Mouse (Mus musculus): Measurements from ENCODE around the gene Krt13. TPM values are rescaled to one million over a fixed set of nuclear protein-coding genes. Genes with fewer than 3 reads are reported as not detected.

Krt13 gene
- not detected in 2 replicates for polyA plus RNA-seq (2015; fragmentation: Nextera tagmentation; extraction: Ambion mirVana)

GRCm38 (mm10) chr11:100121466-100121865 lies at the start of gene Krt13:
TSS of gene Krt13 (minus strand) at chr11:100121566.
- ATAC-seq: no peak
- no peak within 1 kb of the TSS for H3K4me3 ChIP-seq

GRCm38 (mm10) chr11:100168765-100169762 lies 47.7 kb upstream of the Krt13 start:
- Histone ChIP-seq H3K36me3 (ENCODE audit: poor library complexity, severe bottlenecking) (no peaks in the 10 kb centered on the region), H3K27me3 (no peaks in the 10 kb centered on the region), H3K4me3 (no peak overlapping the region), H3K4me1 (no peaks in the 10 kb centered on the region), H3K9me3 (replicated peaks) (no peaks in the 10 kb centered on the region), H3K27ac (no peak overlapping the region), H3K4me2 (no peak overlapping the region), H3K9ac (no peak overlapping the region)
- 29% methylated on average over 14 of the region's 14 CpGs for WGBS
- peak; percentile 53; the same call in 1 of the 2 replicates for ATAC-seq

More at GRCm38 (mm10) chr11:100121466-100121865, at the start of gene Krt13:
- Histone ChIP-seq H3K27me3 (no peaks in the 10 kb centered on the region), H3K4me1 (no peaks in the 10 kb centered on the region), H3K4me2 (no peak within 1 kb of the TSS), H3K36me3 (ENCODE audit: poor library complexity, severe bottlenecking) (no peaks in the 10 kb centered on the region), H3K9ac (no peak within 1 kb of the TSS), H3K27ac (no peak within 1 kb of the TSS), H3K9me3 (replicated peaks) (no peaks in the 10 kb centered on the region)
- WGBS: 88% methylated on average over 3 of the region's 3 CpGs

DNA sequence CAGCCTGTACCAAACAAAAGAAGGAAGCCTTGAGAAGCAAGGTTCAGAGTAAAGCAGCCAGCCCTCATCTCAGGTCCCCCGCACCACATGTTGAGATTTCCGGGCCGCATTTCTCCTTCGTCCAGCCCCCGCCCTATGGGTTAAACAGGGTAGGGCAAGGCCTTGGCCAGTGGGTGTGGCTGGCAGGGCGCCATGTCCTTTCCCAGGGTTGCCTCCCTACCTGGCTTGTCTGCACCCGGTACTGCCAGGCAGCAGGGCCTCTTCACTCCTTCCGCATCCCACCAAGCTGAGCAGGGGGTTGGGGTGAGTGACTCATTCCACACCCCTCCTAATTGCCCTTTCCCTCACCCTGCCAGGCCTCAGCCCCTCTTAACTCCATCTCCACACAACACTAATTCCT lies 46.7 kb upstream of the Krt13 start:
- H3K36me3 ChIP-seq (ENCODE audit: poor library complexity, severe bottlenecking): no peaks in the 10 kb centered on the region
- no peaks in the 10 kb centered on the region for H3K9me3 ChIP-seq (replicated peaks)
- no peak overlapping the region for H3K4me3 ChIP-seq
- H3K27me3 ChIP-seq: no peaks in the 10 kb centered on the region
- no peak overlapping the region for H3K9ac ChIP-seq
- WGBS: 80% methylated on average over 8 of the region's 8 CpGs
- H3K4me2 ChIP-seq: no peak overlapping the region
- H3K27ac ChIP-seq: no peak overlapping the region
- H3K4me1 ChIP-seq: no peaks in the 10 kb centered on the region
- ATAC-seq: no peak

DNA sequence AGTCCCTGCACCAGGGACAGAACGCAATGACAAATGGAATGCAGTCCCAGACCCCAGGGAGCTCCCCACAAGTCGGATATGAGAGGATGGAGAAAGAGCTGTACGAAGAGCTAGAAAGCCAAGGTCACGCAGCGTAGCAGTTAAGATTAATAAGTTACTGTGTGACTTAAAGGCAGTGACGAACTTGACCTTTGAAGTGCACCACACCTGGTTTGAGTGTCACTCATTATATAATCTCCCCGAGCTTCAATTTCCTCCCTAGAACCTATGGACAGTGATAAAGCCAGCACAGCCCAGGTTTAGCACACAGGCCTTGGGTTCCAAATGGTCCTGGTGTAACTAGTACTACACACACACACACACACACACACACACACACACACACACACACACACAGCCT lies 43.0 kb upstream of the Krt13 start:
- Histone ChIP-seq H3K27ac (no peak overlapping the region), H3K4me3 (no peak overlapping the region), H3K36me3 (ENCODE audit: poor library complexity, severe bottlenecking) (no peaks in the 10 kb centered on the region), H3K27me3 (no peaks in the 10 kb centered on the region), H3K4me2 (no peak overlapping the region), H3K9ac (no peak overlapping the region), H3K9me3 (replicated peaks) (no peaks in the 10 kb centered on the region), H3K4me1 (no peaks in the 10 kb centered on the region)
- ATAC-seq: no peak
- WGBS: 68% methylated on average over 7 of the region's 7 CpGs

- H3K27ac ChIP-seq: no peak overlapping the region
- H3K4me2 ChIP-seq: no peak overlapping the region
- H3K4me3 ChIP-seq: no peak overlapping the region
- H3K27me3 ChIP-seq: no peaks in the 10 kb centered on the region
- no peaks in the 10 kb centered on the region for H3K4me1 ChIP-seq
- 64% methylated on average over 6 of the region's 6 CpGs for WGBS
- H3K9me3 ChIP-seq (replicated peaks): no peaks in the 10 kb centered on the region
- ATAC-seq: no peak
- no peaks in the 10 kb centered on the region for H3K36me3 ChIP-seq (ENCODE audit: poor library complexity, severe bottlenecking)
- H3K9ac ChIP-seq: no peak overlapping the region
These were observed 36.6 kb upstream of the Krt13 start for GRCm38 (mm10) chr11:100157908-100158477.

DNA sequence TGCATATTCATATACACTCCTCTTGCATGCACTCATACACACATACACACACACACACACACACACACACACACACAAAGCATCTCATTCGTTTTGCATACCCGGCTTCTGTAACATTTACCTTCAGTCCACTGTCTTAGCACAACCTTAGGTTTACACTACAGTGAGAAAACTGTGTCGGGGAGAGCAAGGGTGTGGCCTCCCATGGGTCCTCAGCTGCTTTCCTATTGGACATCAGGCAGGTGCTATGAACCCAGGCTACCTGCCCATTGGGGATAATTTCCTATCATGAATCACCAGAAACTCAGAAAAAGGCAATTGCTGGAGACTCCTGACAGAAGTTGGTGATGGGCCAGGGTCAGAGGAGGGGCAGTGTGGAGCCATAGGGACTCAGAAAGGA lies 36.0 kb upstream of the Krt13 start:
- H3K36me3 ChIP-seq (ENCODE audit: poor library complexity, severe bottlenecking): no peaks in the 10 kb centered on the region
- no peak overlapping the region for H3K9ac ChIP-seq
- WGBS: 85% methylated on average over 3 of the region's 3 CpGs
- ATAC-seq: no peak
- H3K4me3 ChIP-seq: no peak overlapping the region
- H3K9me3 ChIP-seq (replicated peaks): no peaks in the 10 kb centered on the region
- H3K4me2 ChIP-seq: no peak overlapping the region
- H3K27ac ChIP-seq: no peak overlapping the region
- no peaks in the 10 kb centered on the region for H3K4me1 ChIP-seq
- H3K27me3 ChIP-seq: no peaks in the 10 kb centered on the region

- 76% methylated on average over 8 of the region's 8 CpGs for WGBS
- H3K9ac ChIP-seq: no peak overlapping the region
- H3K4me1 ChIP-seq: no peaks in the 10 kb centered on the region
- no peaks in the 10 kb centered on the region for H3K9me3 ChIP-seq (replicated peaks)
- H3K27ac ChIP-seq: no peak overlapping the region
- H3K27me3 ChIP-seq: no peaks in the 10 kb centered on the region
- no peaks in the 10 kb centered on the region for H3K36me3 ChIP-seq (ENCODE audit: poor library complexity, severe bottlenecking)
- no peak overlapping the region for H3K4me2 ChIP-seq
- no peak overlapping the region for H3K4me3 ChIP-seq
- no peak for ATAC-seq
These were observed 34.3 kb upstream of the Krt13 start for GRCm38 (mm10) chr11:100155497-100156255.

GRCm38 (mm10) chr11:100148615-100149330 lies 27.4 kb upstream of the Krt13 start, which contains the start of gene Krt19:
TSS of gene Krt19 (minus strand) at chr11:100148665.
- Histone ChIP-seq H3K27ac (no peak within 1 kb of the TSS), H3K9ac (no peak within 1 kb of the TSS), H3K36me3 (ENCODE audit: poor library complexity, severe bottlenecking) (no peaks in the 10 kb centered on the region), H3K27me3 (peaks cover 38% of the 10 kb centered on the region), H3K9me3 (replicated peaks) (no peaks in the 10 kb centered on the region), H3K4me3 (no peak within 1 kb of the TSS), H3K4me2 (no peak within 1 kb of the TSS), H3K4me1 (0 out of 2 replicates have a peak, but pooled peaks cover 10% of the 10 kb centered on the region)
- ATAC-seq: no peak
- WGBS: 50% methylated on average over 9 of the region's 9 CpGs

GRCm38 (mm10) chr11:100147566-100148353 lies 26.4 kb upstream of the Krt13 start:
- H3K36me3 ChIP-seq (ENCODE audit: poor library complexity, severe bottlenecking): no peaks in the 10 kb centered on the region
- ATAC-seq: no peak
- no peak overlapping the region for H3K9ac ChIP-seq
- H3K27ac ChIP-seq: no peak overlapping the region
- no peaks in the 10 kb centered on the region for H3K9me3 ChIP-seq (replicated peaks)
- WGBS: 77% methylated on average over 5 of the region's 5 CpGs
- peaks cover 39% of the 10 kb centered on the region for H3K27me3 ChIP-seq
- H3K4me1 ChIP-seq: 0 out of 2 replicates have a peak, but pooled peaks cover 10% of the 10 kb centered on the region
- H3K4me2 ChIP-seq: no peak overlapping the region
- no peak overlapping the region for H3K4me3 ChIP-seq

DNA sequence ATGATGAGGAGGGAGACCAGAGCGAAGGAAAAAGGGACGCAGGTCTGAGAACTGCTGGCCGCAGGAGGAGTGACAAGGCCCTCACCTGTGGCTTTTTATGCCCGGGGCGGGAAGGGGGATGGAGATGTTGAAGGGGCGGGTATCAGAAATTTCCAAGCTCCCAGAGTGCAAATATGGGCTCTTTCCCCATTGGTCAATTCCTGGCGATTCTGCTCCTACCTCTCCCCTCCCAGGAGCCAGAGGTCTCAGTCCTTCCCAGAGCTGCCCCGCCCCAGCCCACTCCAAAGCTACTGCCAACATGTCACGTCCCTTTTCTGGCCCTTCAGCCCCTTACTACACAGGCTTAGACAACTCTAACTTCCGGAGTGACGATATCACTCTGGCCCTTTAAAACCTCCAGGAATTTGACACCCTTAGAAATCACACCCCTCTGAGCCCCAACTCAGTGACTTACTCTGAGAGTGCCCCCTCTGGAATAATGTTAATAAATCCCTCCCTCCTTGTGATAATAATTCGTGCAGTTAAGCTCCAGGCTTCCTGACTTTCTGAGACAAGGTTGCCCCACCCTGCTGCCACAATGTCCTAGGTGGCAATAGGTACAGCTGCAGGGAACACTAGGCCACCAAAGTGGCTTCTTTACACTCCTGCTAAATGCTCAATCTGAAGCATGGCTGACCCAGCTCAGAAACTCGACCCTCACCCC lies 24.6 kb upstream of the Krt13 start:
- Histone ChIP-seq H3K9me3 (replicated peaks) (no peaks in the 10 kb centered on the region), H3K27ac (no peak overlapping the region), H3K36me3 (ENCODE audit: poor library complexity, severe bottlenecking) (no peaks in the 10 kb centered on the region), H3K27me3 (peaks cover 39% of the 10 kb centered on the region), H3K4me1 (0 out of 2 replicates have a peak, but pooled peaks cover 10% of the 10 kb centered on the region), H3K4me2 (peak overlapping the region; percentile 50), H3K9ac (peak overlapping the region; percentile 12; the same call in 1 of the 2 replicates), H3K4me3 (peak overlapping the region; percentile 20)
- ATAC-seq: no peak
- 5% methylated on average over 13 of the region's 13 CpGs for WGBS

Data from forebrain, embryonic 13.5 days (tissue).